Mouse (Mus musculus) liver, postnatal 0 days (tissue): ENCODE results near the gene Micall2. TPM values are rescaled to one million over a fixed set of nuclear protein-coding genes. Genes with fewer than 3 reads are reported as not detected.

Source experiments
- ATAC-seq: fragments of 200-750 bp; cut with Nextera tagmentation; 2 replicates; pipeline ENCODE4 v1.8.0; 2017; ENCODE audit warnings: mild to moderate bottlenecking, moderate library complexity
- DNase-seq: peaks from one replicate; pipeline ENCODE4 v3.0.0-alpha.2; 2016
- H3K27ac ChIP-seq: fragments of 300-500 bp; sonication (generic); 2 replicates; pipeline ENCODE4 v1.5.1; 2014; ENCODE audit warnings: antibody characterized with exemption, moderate library complexity, mild to moderate bottlenecking, low read depth
- H3K27me3 ChIP-seq: fragments of 300-500 bp; sonication (generic); 2 replicates; pipeline ENCODE4 v1.6.1; 2014; ENCODE audit warnings: low read length, control low read depth, mixed read lengths; ENCODE audit not compliant: insufficient read depth
- H3K36me3 ChIP-seq: fragments of 300-500 bp; sonication (generic); replicated peaks from 2 replicates; pipeline ENCODE4 v1.6.1; 2014; ENCODE audit warnings: mild to moderate bottlenecking, control low read depth, low read length, moderate library complexity, mixed read lengths; ENCODE audit not compliant: insufficient read depth
- H3K4me1 ChIP-seq: fragments of 300-500 bp; sonication (generic); 2 replicates; pipeline ENCODE4 v1.6.1; 2014; ENCODE audit warnings: antibody characterized with exemption, mild to moderate bottlenecking, control low read depth; ENCODE audit not compliant: insufficient read depth
- H3K4me2 ChIP-seq: fragments of 300-500 bp; sonication (generic); 2 replicates; pipeline ENCODE4 v1.6.1; 2014; ENCODE audit warnings: low read depth, mild to moderate bottlenecking, low read length, moderate library complexity, mixed read lengths
- H3K4me3 ChIP-seq: fragments of 300-500 bp; sonication (generic); 2 replicates; pipeline ENCODE4 v1.5.1; 2014; ENCODE audit warnings: low read depth, low read length
- H3K9ac ChIP-seq: fragments of 300-500 bp; sonication (generic); replicated peaks from 2 replicates; pipeline ENCODE4 v1.6.1; 2014; ENCODE audit warnings: mild to moderate bottlenecking, moderate library complexity
- H3K9me3 ChIP-seq: fragments of 300-500 bp; sonication (generic); 2 replicates; pipeline ENCODE4 v1.6.1; 2016; ENCODE audit warnings: mild to moderate bottlenecking, control low read depth, low read length, mixed read lengths
- CTCF ChIP-seq: sonication (generic); IDR thresholded peaks from 2 replicates; pipeline ENCODE4 v1.5.1; 2016; ENCODE audit warnings: antibody characterized with exemption, low read depth
- EP300 ChIP-seq: IDR thresholded peaks from 2 replicates; pipeline ENCODE4 v1.6.1; 2016; ENCODE audit warnings: antibody characterized with exemption, low read depth, mild to moderate bottlenecking
- WGBS: fragments of 180-500 bp; shearing (Covaris S2); extraction: QIAGEN DNeasy Blood & Tissue Kit; methylation state at CpG from one replicate; pipeline ENCODE4 v1.1.7; 2014; ENCODE audit not compliant: insufficient replicate concordance; 5-methylcytosine and 5-hydroxymethylcytosine counted together
- microRNA-seq: library from miRNA; unstranded; fragments of <30 nt; microRNA quantifications from one replicate; pipeline ENCODE4, GENCODE M21; 2016
- polyA plus RNA-seq: library from polyadenylated mRNA; unstranded; fragments of >200 nt; fragmentation: Nextera tagmentation; extraction: Ambion mirVana; gene quantifications from 2 replicates; pipeline ENCODE4 v1.2.1, GENCODE M21; 2015

Micall2 gene
- polyA plus RNA-seq, 1 experiment from 2014 or later: 5.8 TPM

GRCm38 (mm10) chr5:139665375-139665774, 70.8 kb downstream of the Micall2 start:
- 55% methylated on average over 3 of the region's 3 CpGs for WGBS
- H3K27me3 ChIP-seq: peaks cover 38% of the 10 kb centered on the region
- no peaks in the 10 kb centered on the region for H3K4me1 ChIP-seq
- no peaks in the 10 kb centered on the region for H3K9me3 ChIP-seq
- H3K36me3 ChIP-seq: no peaks in the 10 kb centered on the region
- H3K4me3 ChIP-seq: no peak overlapping the region
- DNase-seq (no peak), ATAC-seq (no peak)
- H3K27ac ChIP-seq: no peak overlapping the region
- no peak overlapping the region for H3K4me2 ChIP-seq
- TF ChIP-seq CTCF (no peak), EP300 (no peak)
- no peak overlapping the region for H3K9ac ChIP-seq

GRCm38 (mm10) chr5:139661713-139662112, 74.4 kb downstream of the Micall2 start:
- H3K9ac ChIP-seq: no peak overlapping the region
- H3K27me3 ChIP-seq: peaks cover 32% of the 10 kb centered on the region
- ATAC-seq (no peak), DNase-seq (no peak)
- TF ChIP-seq EP300 (no peak), CTCF (no peak)
- H3K4me1 ChIP-seq: no peaks in the 10 kb centered on the region
- H3K9me3 ChIP-seq: no peaks in the 10 kb centered on the region
- 54% methylated on average over 7 of the region's 8 CpGs for WGBS
- no peak overlapping the region for H3K27ac ChIP-seq
- H3K4me3 ChIP-seq: no peak overlapping the region
- no peak overlapping the region for H3K4me2 ChIP-seq
- H3K36me3 ChIP-seq: no peaks in the 10 kb centered on the region

GRCm38 (mm10) chr5:139659307-139659706, 76.8 kb downstream of the Micall2 start:
- H3K27ac ChIP-seq: no peak overlapping the region
- H3K36me3 ChIP-seq: no peaks in the 10 kb centered on the region
- WGBS: 5% methylated on average over 18 of the region's 18 CpGs
- no peak for DNase-seq
- no peak overlapping the region for H3K4me3 ChIP-seq
- no peaks in the 10 kb centered on the region for H3K4me1 ChIP-seq
- peaks cover 30% of the 10 kb centered on the region for H3K27me3 ChIP-seq
- TF ChIP-seq EP300 (no peak), CTCF (no peak)
- H3K9me3 ChIP-seq: no peaks in the 10 kb centered on the region
- no peak for ATAC-seq
- no peak overlapping the region for H3K9ac ChIP-seq
- no peak overlapping the region for H3K4me2 ChIP-seq

GRCm38 (mm10) chr5:139658865-139659264, 77.3 kb downstream of the Micall2 start:
- no peak overlapping the region for H3K4me2 ChIP-seq
- H3K36me3 ChIP-seq: no peaks in the 10 kb centered on the region
- no peaks in the 10 kb centered on the region for H3K9me3 ChIP-seq
- no peak overlapping the region for H3K27ac ChIP-seq
- DNase-seq (no peak), ATAC-seq (no peak)
- no peaks in the 10 kb centered on the region for H3K4me1 ChIP-seq
- H3K4me3 ChIP-seq: no peak overlapping the region
- TF ChIP-seq EP300 (no peak), CTCF (no peak)
- peaks cover 30% of the 10 kb centered on the region for H3K27me3 ChIP-seq
- H3K9ac ChIP-seq: no peak overlapping the region
- 33% methylated on average over 7 of the region's 7 CpGs for WGBS

GRCm38 (mm10) chr5:139657959-139658602, 78.1 kb downstream of the Micall2 start:
- H3K4me1 ChIP-seq: no peaks in the 10 kb centered on the region
- no peak overlapping the region for H3K9ac ChIP-seq
- no peak for ATAC-seq
- TF ChIP-seq CTCF: no peak
- no peak for TF ChIP-seq EP300
- peaks cover 30% of the 10 kb centered on the region for H3K27me3 ChIP-seq
- 50% methylated on average over 10 of the region's 10 CpGs for WGBS
- no peaks in the 10 kb centered on the region for H3K9me3 ChIP-seq
- no peak overlapping the region for H3K27ac ChIP-seq
- H3K36me3 ChIP-seq: no peaks in the 10 kb centered on the region
- H3K4me2 ChIP-seq: no peak overlapping the region
- no peak overlapping the region for H3K4me3 ChIP-seq
- DNase-seq: no peak

Small RNAs within 50 kb of the gene (microRNA-seq; reads per million reads assigned to microRNA genes)
- gene Mir7037: not detected

Other genes starting within 250 kb of the Micall2 start
- not detected in 2 replicates for gene Uncx, start 192.8 kb downstream of the Micall2 start, polyA plus RNA-seq
- gene Ints1, start 39.3 kb upstream of the Micall2 start, polyA plus RNA-seq: 5.6 and 6.4 TPM in 2 replicates
- 15.7 and 19.1 TPM in 2 replicates for gene Mafk, start 55.2 kb upstream of the Micall2 start, polyA plus RNA-seq
- 3.0 and 3.2 TPM in 2 replicates for gene Tmem184a, start 83.6 kb upstream of the Micall2 start, polyA plus RNA-seq
- gene Gm26938, start 90.1 kb upstream of the Micall2 start, polyA plus RNA-seq: not detected in 2 replicates
- 28.8 and 29.1 TPM in 2 replicates for gene Psmg3, start 90.5 kb upstream of the Micall2 start, polyA plus RNA-seq
- gene Elfn1, start 171.6 kb upstream of the Micall2 start, polyA plus RNA-seq: not detected in 2 replicates